Mouse (Mus musculus): ENCODE measurements around the gene Atp6ap1.

Atp6ap1 gene

DNA sequence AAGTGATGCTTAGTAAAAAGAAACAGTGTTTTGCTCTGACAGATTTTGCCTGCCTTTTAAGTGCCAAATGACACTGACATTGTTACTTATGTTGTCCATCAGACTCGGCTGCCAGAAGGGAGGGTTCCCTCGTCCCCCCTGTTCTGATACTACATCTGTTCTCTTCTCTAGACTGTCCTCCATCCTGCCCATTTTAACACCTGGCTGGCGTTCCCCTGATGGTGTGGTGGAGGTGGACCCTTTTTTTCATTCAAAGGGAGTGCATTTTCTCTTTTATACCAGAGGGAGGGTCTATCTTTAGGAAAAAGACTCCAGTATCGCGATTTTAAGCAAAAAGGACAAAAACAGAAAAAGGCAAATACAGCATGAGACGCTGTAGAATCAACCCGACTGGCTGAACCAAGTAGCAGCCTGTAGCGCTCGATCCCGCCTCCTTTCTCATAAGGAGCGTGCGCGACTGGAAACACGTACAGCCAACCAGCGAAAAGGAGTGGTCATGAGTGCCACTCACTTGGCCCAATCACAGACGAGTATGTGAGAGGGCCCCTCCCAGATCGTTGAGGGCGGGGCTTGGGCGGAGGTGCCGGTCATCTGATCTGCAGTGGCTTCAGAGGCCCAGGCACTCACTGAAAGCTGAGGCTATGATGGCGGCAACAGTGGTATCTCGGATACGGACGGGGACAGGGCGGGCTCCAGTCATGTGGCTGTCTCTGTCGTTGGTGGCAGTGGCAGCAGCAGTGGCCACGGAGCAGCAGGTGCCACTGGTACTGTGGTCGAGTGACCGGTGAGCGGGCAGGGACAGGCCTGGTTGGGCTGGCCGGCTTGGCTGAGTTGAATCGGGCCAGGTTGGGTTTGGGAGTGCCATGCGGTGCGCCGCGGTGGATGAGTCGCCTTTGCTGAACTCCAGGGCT lies at the start of gene Atp6ap1:
TSS of gene Atp6ap1 (plus strand) at position 560 of the 911 bp plus-strand sequence.
- DNase-seq (ENCODE audit: low spot score in 2 of 2): peak; percentile 92 to 93

GRCm38 (mm10) chrX:74248651-74249050 lies 48.2 kb upstream of the Atp6ap1 start:
- DNase-seq (ENCODE audit: low spot score in 2 of 2): peak in 1 of 2 experiments; percentile 52

GRCm38 (mm10) chrX:74249615-74250014 lies 47.3 kb upstream of the Atp6ap1 start, which contains the start of gene Flna:
Gene Flna, minus strand, starts transcription at chrX:74249820.
- DNase-seq (ENCODE audit: low spot score in 2 of 2): peak in 1 of 2 experiments; percentile 62

- peak; percentile 75 to 90 for DNase-seq (ENCODE audit: low spot score in 2 of 2)
Observed at GRCm38 (mm10) chrX:74254153-74254887, 42.6 kb upstream of the Atp6ap1 start, which contains the start of gene Emd. Gene Emd, plus strand, starts transcription at chrX:74254687.

- DNase-seq (ENCODE audit: low spot score in 2 of 2): no peak
Observed at GRCm38 (mm10) chrX:74254888-74255565, 41.9 kb upstream of the Atp6ap1 start.

GRCm38 (mm10) chrX:74257746-74258145 lies 39.2 kb upstream of the Atp6ap1 start:
- no peak for DNase-seq (ENCODE audit: low spot score in 2 of 2)

GRCm38 (mm10) chrX:74269736-74270061 lies 27.2 kb upstream of the Atp6ap1 start:
- DNase-seq (ENCODE audit: low spot score in 2 of 2): no peak

- DNase-seq (ENCODE audit: low spot score in 2 of 2): peak; percentile 81 to 89
Observed at GRCm38 (mm10) chrX:74270062-74270901, 26.6 kb upstream of the Atp6ap1 start, which contains the start of gene Rpl10. Gene Rpl10, plus strand, starts transcription at chrX:74270812.

- DNase-seq (ENCODE audit: low spot score in 2 of 2): no peak
Observed at GRCm38 (mm10) chrX:74270902-74271551, 25.9 kb upstream of the Atp6ap1 start.

DNA sequence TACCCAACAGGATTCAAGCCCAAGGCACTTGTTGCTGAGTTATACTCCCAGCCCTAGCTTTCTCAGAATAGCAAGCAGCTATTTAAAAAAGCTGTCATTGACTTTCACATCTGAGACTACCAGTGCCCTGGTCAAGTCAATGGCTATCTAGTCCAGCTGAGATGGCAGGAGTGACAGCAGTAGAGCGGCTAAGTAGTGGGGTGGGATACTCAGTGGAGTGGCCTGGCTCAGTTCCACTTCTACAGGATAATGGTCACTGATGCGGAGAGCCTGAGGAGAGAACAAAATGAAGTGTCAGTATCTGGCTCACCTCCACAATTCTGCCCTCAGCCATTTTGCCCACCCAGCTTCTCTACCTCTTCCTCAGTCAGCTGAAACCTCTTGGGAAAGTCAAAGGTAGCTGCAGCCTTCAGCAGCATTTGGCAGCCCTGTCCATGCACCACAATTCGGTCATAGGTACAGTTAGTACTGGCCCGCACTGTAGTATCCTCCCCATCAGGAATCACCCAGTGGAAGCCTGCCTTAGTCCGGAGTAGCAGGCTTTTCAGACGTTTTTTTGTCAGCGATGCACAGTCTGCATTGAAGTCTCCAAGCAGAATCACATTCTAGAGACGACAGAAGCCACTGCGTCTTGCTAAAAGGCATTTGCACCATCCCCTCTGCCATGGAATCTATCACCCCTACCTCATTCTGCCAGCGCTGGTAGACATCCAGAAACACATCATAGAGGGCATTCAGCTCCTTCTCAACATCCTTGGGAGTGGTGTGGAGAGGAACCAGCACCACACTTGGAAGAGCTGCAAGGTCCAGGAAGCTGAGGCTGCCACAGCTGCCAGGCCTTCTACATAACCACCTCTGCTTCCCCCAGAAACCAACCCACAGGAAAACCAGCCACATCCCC lies 23.2 kb upstream of the Atp6ap1 start:
- DNase-seq (ENCODE audit: low spot score in 2 of 2): no peak

GRCm38 (mm10) chrX:74277916-74278315 lies 19.0 kb upstream of the Atp6ap1 start:
- DNase-seq (ENCODE audit: low spot score in 2 of 2): no peak

DNA sequence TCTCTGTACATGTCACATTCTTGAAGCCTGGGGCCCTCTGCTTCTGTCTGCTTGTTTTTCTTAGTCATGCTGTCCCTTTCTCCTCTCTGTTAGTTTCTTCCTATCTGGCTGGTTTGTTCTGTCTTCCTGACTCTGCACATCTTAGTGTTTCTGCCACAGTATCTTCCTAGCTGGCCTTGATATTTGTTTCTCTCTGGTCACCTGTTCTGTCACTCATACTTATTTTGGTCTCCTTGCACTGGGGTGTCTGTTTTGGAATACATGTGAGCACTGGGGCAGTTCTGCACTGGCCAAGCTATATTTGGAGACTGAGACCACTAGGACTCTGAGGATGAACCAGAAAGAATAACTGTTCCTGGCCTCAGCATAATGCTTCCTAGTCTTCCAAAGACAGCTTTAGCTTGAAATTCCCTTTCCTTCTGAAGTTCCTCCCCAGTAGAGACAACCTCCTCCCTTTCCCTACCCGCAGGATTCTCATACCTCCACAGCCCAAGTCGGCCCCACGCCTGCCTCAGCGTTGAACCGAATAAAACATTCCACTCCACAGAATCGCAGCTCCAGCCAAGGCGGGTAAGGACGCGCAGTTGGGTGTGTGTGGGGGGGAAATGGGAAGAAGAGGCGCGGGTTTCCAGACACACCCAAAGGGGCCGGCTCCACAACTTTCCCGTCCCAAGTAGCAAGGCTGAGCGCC lies 15.7 kb upstream of the Atp6ap1 start:
- DNase-seq (ENCODE audit: low spot score in 2 of 2): peak in 1 of 2 experiments; percentile 66

GRCm38 (mm10) chrX:74281732-74282394 lies 15.0 kb upstream of the Atp6ap1 start, which contains the start of the genes Taz and Dnase1l1:
Gene Taz, plus strand, starts transcription at chrX:74281912.
Gene Dnase1l1, minus strand, starts transcription at chrX:74282337.
- DNase-seq (ENCODE audit: low spot score in 2 of 2): peak in 1 of 2 experiments; percentile 89

DNA sequence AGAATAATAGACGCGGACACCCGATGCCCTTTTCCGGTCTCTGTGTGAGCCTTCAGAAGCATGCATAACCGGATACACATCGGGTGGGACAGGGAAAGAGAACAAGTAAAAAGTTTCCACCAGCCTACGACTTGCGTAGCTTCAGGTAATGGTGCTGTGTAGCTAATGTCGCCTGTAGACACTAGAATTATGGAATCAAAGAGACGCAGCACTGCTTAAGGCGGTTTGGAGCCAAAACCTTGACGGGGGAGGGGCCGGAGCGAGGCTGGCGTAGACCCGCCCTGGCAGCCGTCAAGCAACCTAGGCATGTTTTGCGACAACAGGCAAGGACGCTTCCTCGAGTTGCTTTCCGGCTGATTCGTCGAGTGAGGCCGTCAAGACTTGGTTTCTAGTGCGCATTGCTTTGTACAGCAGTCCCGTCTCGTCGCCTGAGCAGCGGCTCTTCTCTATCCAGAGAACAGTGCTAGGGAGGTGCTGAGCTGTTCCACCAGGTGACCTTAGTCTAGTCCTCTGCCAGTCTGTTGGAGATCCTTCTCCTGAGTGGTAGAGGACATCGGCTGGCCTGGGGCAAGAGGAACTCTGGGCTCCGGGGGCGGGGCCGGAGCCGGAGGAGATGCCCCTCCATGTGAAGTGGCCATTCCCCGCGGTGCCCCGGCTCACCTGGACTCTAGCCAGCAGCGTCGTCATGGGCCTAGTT lies 14.4 kb upstream of the Atp6ap1 start:
- peak; percentile 72 to 83 for DNase-seq (ENCODE audit: low spot score in 2 of 2)

GRCm38 (mm10) chrX:74283092-74283437 lies 13.8 kb upstream of the Atp6ap1 start:
- DNase-seq (ENCODE audit: low spot score in 2 of 2): no peak

DNA sequence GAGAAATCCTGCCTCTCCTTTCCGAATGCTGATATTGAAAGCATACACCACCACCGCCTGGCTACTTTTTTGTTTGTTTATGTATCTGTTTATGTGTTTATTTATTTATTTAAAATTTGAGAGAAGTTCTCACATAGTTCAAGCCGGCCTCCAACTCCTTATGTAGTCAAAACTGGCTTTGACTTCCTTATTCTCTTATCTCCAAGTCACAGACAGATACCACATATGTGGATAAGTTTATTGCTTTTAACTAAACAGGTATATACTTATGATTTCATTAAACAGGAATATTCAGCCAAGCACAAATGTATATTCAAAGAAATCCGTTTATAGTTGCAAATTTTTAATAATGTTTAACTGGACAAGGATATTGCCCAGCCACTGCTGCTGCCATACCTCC lies 3.5 kb upstream of the Atp6ap1 start:
- no peak for DNase-seq (ENCODE audit: low spot score in 2 of 2)

- DNase-seq (ENCODE audit: low spot score in 2 of 2): no peak
Observed at GRCm38 (mm10) chrX:74298348-74298747, 1.5 kb downstream of the Atp6ap1 start.

DNA sequence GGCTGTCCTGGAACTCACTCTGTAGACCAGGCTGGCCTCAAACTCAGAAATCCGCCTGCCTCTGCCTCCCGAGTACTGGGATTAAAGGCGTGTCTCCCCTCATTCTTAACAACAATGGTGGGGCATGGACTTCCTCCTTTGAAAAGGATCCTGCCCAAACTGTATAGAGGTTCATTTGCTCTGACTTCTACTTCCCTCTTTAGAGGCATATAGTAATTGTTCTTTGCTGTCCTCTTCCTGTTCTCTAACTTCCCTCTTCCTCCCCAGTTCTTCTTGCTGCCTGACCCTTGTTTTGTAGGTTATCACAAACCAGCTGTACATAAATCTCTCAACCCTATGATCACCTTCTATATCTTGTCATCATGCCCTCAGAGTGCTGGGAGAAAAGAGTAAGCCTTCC lies 2.8 kb downstream of the Atp6ap1 start:
- no peak for DNase-seq (ENCODE audit: low spot score in 2 of 2)

Measured in urinary bladder, postnatal 36 days (tissue).